Mouse (Mus musculus): ENCODE results near the gene Pdcl. TPM values are rescaled to one million over a fixed set of nuclear protein-coding genes. Genes with fewer than 3 reads are reported as not detected.

The Pdcl gene
- 35.6 TPM for polyA plus RNA-seq (2017; shearing (Covaris generic))

GRCm38 (mm10) chr2:37358633-37359540, at the start of gene Pdcl:
Pdcl (minus strand) TSS chr2:37359332.

DNA sequence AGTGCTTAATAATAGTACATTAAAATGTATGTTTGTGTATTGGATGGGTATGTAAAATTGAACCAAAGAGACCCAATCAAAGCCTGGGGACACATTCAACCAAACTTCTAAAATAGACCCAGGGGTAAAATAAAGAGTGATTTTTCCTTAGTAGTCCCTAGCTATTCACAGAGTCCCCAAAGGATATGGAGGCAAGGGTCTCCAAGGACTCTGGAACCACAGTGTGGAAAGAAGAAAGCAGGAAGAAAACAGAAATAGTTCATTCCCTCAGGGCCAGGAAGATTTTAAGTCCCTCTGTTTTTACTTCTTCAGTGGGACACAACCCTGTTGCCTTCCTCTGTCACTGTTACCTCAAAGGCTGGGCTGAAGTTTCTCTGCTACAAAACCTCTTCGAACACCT, 32.9 kb downstream of the Pdcl start, which contains the start of gene Olfr368:
Gene Olfr368, plus strand, starts transcription at position 301 of the 400 bp plus-strand sequence.

Other genes with a start within 250 kb of the Pdcl start
- not detected for gene Olfr362, start 241.4 kb downstream of the Pdcl start, polyA plus RNA-seq (2017; shearing (Covaris generic))
- not detected for gene Olfr364-ps1, start 220.0 kb downstream of the Pdcl start, polyA plus RNA-seq (2017; shearing (Covaris generic))
- not detected for gene Olfr365, start 171.1 kb downstream of the Pdcl start, polyA plus RNA-seq (2017; shearing (Covaris generic))
- gene Olfr366, start 147.8 kb downstream of the Pdcl start, polyA plus RNA-seq (2017; shearing (Covaris generic)): not detected
- gene Olfr368, start 32.8 kb downstream of the Pdcl start, polyA plus RNA-seq (2017; shearing (Covaris generic)): not detected
- gene Rc3h2, start 63.6 kb upstream of the Pdcl start, polyA plus RNA-seq (2017; shearing (Covaris generic)): 18.7 TPM
- gene Zbtb26, start 83.8 kb upstream of the Pdcl start, polyA plus RNA-seq (2017; shearing (Covaris generic)): 6.0 TPM
- gene Zbtb6, start 83.8 kb upstream of the Pdcl start, polyA plus RNA-seq (2017; shearing (Covaris generic)): 7.5 TPM
- 87.5 TPM for gene Rabgap1, start 83.9 kb upstream of the Pdcl start, polyA plus RNA-seq (2017; shearing (Covaris generic))
- 2.1 TPM for gene Gpr21, start 157.0 kb upstream of the Pdcl start, polyA plus RNA-seq (2017; shearing (Covaris generic))

Data from CD4-positive, CD25-positive, alpha-beta regulatory T cell, adult 9 weeks (primary cell).